Mouse (Mus musculus): ENCODE measurements around the gene Ssbp3.

Ssbp3 gene

GRCm38 (mm10) chr4:107011325-107012004 is 101.0 kb downstream of the Ssbp3 start:
- DNase-seq (ENCODE audit: low spot score), result no peak

GRCm38 (mm10) chr4:107012005-107012478 is 101.5 kb downstream of the Ssbp3 start:
- no peak for DNase-seq (ENCODE audit: low spot score)

- DNase-seq (ENCODE audit: low spot score), result no peak
These were observed 102.1 kb downstream of the Ssbp3 start for GRCm38 (mm10) chr4:107012574-107012973.

- DNase-seq (ENCODE audit: low spot score), result no peak
These were observed 102.8 kb downstream of the Ssbp3 start for GRCm38 (mm10) chr4:107013119-107013816.

- no peak for DNase-seq (ENCODE audit: low spot score)
These were observed 103.3 kb downstream of the Ssbp3 start for GRCm38 (mm10) chr4:107013817-107014260.

GRCm38 (mm10) chr4:107015971-107016511 is 105.5 kb downstream of the Ssbp3 start:
- no peak for DNase-seq (ENCODE audit: low spot score)

GRCm38 (mm10) chr4:107017257-107017656 is 106.8 kb downstream of the Ssbp3 start:
- no peak for DNase-seq (ENCODE audit: low spot score)

- DNase-seq (ENCODE audit: low spot score), result no peak
These were observed 108.0 kb downstream of the Ssbp3 start for GRCm38 (mm10) chr4:107018521-107018920.

- DNase-seq (ENCODE audit: low spot score), result no peak
These were observed 108.5 kb downstream of the Ssbp3 start for GRCm38 (mm10) chr4:107019027-107019426.

GRCm38 (mm10) chr4:107020287-107021000 is 109.9 kb downstream of the Ssbp3 start:
- DNase-seq (ENCODE audit: low spot score), result no peak

GRCm38 (mm10) chr4:107021464-107021863 is 111.0 kb downstream of the Ssbp3 start:
- no peak for DNase-seq (ENCODE audit: low spot score)

GRCm38 (mm10) chr4:107024899-107025298 is 114.4 kb downstream of the Ssbp3 start:
- DNase-seq (ENCODE audit: low spot score), result no peak

GRCm38 (mm10) chr4:107025369-107025768 is 114.9 kb downstream of the Ssbp3 start:
- DNase-seq (ENCODE audit: low spot score), result no peak

- no peak for DNase-seq (ENCODE audit: low spot score)
These were observed 116.0 kb downstream of the Ssbp3 start for GRCm38 (mm10) chr4:107026451-107026850.

- no peak for DNase-seq (ENCODE audit: low spot score)
These were observed 125.2 kb downstream of the Ssbp3 start for GRCm38 (mm10) chr4:107035689-107036088.

- no peak for DNase-seq (ENCODE audit: low spot score)
These were observed 126.5 kb downstream of the Ssbp3 start for GRCm38 (mm10) chr4:107036985-107037384.

- no peak for DNase-seq (ENCODE audit: low spot score)
These were observed 127.8 kb downstream of the Ssbp3 start for GRCm38 (mm10) chr4:107038303-107038702.

- DNase-seq (ENCODE audit: low spot score), result no peak
These were observed 128.8 kb downstream of the Ssbp3 start for GRCm38 (mm10) chr4:107039270-107039669.

GRCm38 (mm10) chr4:107042304-107042703 is 131.8 kb downstream of the Ssbp3 start:
- DNase-seq (ENCODE audit: low spot score), result no peak

GRCm38 (mm10) chr4:107045188-107045587 is 134.7 kb downstream of the Ssbp3 start:
- DNase-seq (ENCODE audit: low spot score), result no peak

- no peak for DNase-seq (ENCODE audit: low spot score)
These were observed 137.3 kb downstream of the Ssbp3 start for GRCm38 (mm10) chr4:107047806-107048205.

GRCm38 (mm10) chr4:107048568-107049162 is 138.2 kb downstream of the Ssbp3 start:
- DNase-seq (ENCODE audit: low spot score), result no peak
